Mouse (Mus musculus): ENCODE data around the gene Zfp335. TPM values are rescaled to one million over a fixed set of nuclear protein-coding genes. Genes with fewer than 3 reads are reported as not detected.

Gene Zfp335
- polyA plus RNA-seq, 1 experiment from 2014 or later = 8.8 TPM

DNA sequence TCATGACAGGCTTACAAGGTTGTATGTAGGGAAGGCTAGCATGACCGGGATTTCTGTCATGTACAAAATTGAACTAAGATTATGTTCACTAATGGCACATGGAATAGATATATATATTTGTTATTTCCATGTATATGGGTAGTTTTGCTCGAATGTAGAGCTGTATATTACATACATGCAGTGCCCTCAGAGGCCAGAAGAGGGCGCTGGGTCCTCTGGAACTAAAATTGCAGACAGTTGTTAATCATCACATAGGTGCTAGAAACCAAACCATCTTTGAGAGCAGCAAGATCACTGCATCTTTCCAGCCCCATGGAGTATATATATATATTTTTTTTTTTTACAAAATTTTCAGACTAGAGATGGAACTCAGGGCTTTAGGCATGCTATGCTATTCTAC, 65.8 kb downstream of the Zfp335 start:
- DNase-seq (ENCODE audit: low spot score) (no peak), ATAC-seq (ENCODE audit: low FRiP score) (no peak)
- Histone ChIP-seq H3K4me2 (replicated peaks; ENCODE audit: low read depth, low read length) (no peak overlapping the region), H3K27ac (ENCODE audit: low read depth, low read length) (no peak overlapping the region), H3K9me3 (ENCODE audit: control insufficient read depth, low read length) (no peaks in the 10 kb centered on the region), H3K4me3 (ENCODE audit: low read depth, low read length) (no peak overlapping the region), H3K27me3 (ENCODE audit: control insufficient read depth, insufficient read depth, low read length) (no peaks in the 10 kb centered on the region), H3K36me3 (ENCODE audit: control insufficient read depth, insufficient read depth, low read length) (no peaks in the 10 kb centered on the region), H3K4me1 (replicated peaks; ENCODE audit: control insufficient read depth, insufficient read depth, low read length) (no peaks in the 10 kb centered on the region), H3K9ac (ENCODE audit: low read depth, low read length) (no peak overlapping the region)
- WGBS = 54% methylated on average over 3 of the region's 3 CpGs

Other genes starting within 250 kb of the Zfp335 start
- gene Wfdc11, start 237.7 kb downstream of the Zfp335 start, polyA plus RNA-seq (2014; fragmentation: Nextera tagmentation; extraction: Ambion mirVana) = not detected in 2 replicates
- 0.24 TPM in 1 of 2 replicates, not detected in the other for gene Wfdc13, start 226.7 kb downstream of the Zfp335 start, polyA plus RNA-seq (2014; fragmentation: Nextera tagmentation; extraction: Ambion mirVana)
- not detected in 2 replicates for gene Spint4, start 213.3 kb downstream of the Zfp335 start, polyA plus RNA-seq (2014; fragmentation: Nextera tagmentation; extraction: Ambion mirVana)
- gene Spint5, start 196.5 kb downstream of the Zfp335 start, polyA plus RNA-seq (2014; fragmentation: Nextera tagmentation; extraction: Ambion mirVana) = not detected in 2 replicates
- 0.53 and 1.0 TPM in 2 replicates for gene Wfdc3, start 165.8 kb downstream of the Zfp335 start, polyA plus RNA-seq (2014; fragmentation: Nextera tagmentation; extraction: Ambion mirVana)
- gene Dnttip1, start 165.8 kb downstream of the Zfp335 start, polyA plus RNA-seq (2014; fragmentation: Nextera tagmentation; extraction: Ambion mirVana) = 79.4 and 81.5 TPM in 2 replicates
- 498 and 520 TPM in 2 replicates for gene Ube2c, start 141.9 kb downstream of the Zfp335 start, polyA plus RNA-seq (2014; fragmentation: Nextera tagmentation; extraction: Ambion mirVana)
- 4.8 and 7.1 TPM in 2 replicates for gene Tnnc2, start 131.8 kb downstream of the Zfp335 start, polyA plus RNA-seq (2014; fragmentation: Nextera tagmentation; extraction: Ambion mirVana)
- gene Snx21, start 125.9 kb downstream of the Zfp335 start, polyA plus RNA-seq (2014; fragmentation: Nextera tagmentation; extraction: Ambion mirVana) = 8.6 and 11.6 TPM in 2 replicates
- 11.9 and 12.8 TPM in 2 replicates for gene Acot8, start 106.9 kb downstream of the Zfp335 start, polyA plus RNA-seq (2014; fragmentation: Nextera tagmentation; extraction: Ambion mirVana)
- 13.3 and 13.7 TPM in 2 replicates for gene Zswim3, start 106.7 kb downstream of the Zfp335 start, polyA plus RNA-seq (2014; fragmentation: Nextera tagmentation; extraction: Ambion mirVana)
- gene Zswim1, start 89.1 kb downstream of the Zfp335 start, polyA plus RNA-seq (2014; fragmentation: Nextera tagmentation; extraction: Ambion mirVana) = 22.9 and 23.0 TPM in 2 replicates
- not detected in 2 replicates for gene Spata25, start 83.2 kb downstream of the Zfp335 start, polyA plus RNA-seq (2014; fragmentation: Nextera tagmentation; extraction: Ambion mirVana)
- 85.7 and 92.0 TPM in 2 replicates for gene Ctsa, start 78.9 kb downstream of the Zfp335 start, polyA plus RNA-seq (2014; fragmentation: Nextera tagmentation; extraction: Ambion mirVana)
- gene Neurl2, start 78.3 kb downstream of the Zfp335 start, polyA plus RNA-seq (2014; fragmentation: Nextera tagmentation; extraction: Ambion mirVana) = 3.0 and 4.4 TPM in 2 replicates
- gene Pltp, start 54.0 kb downstream of the Zfp335 start, polyA plus RNA-seq (2014; fragmentation: Nextera tagmentation; extraction: Ambion mirVana) = 62.2 and 67.6 TPM in 2 replicates
- gene Pcif1, start 32.5 kb downstream of the Zfp335 start, polyA plus RNA-seq (2014; fragmentation: Nextera tagmentation; extraction: Ambion mirVana) = 58.1 and 60.0 TPM in 2 replicates
- gene Mmp9, start 29.0 kb upstream of the Zfp335 start, polyA plus RNA-seq (2014; fragmentation: Nextera tagmentation; extraction: Ambion mirVana) = 1.3 TPM in 2 replicates
- gene Slc12a5, start 49.0 kb upstream of the Zfp335 start, polyA plus RNA-seq (2014; fragmentation: Nextera tagmentation; extraction: Ambion mirVana) = 7.4 and 7.5 TPM in 2 replicates
- 79.0 and 79.5 TPM in 2 replicates for gene Ncoa5, start 123.1 kb upstream of the Zfp335 start, polyA plus RNA-seq (2014; fragmentation: Nextera tagmentation; extraction: Ambion mirVana)
- 4.6 and 4.9 TPM in 2 replicates for gene Cd40, start 143.9 kb upstream of the Zfp335 start, polyA plus RNA-seq (2014; fragmentation: Nextera tagmentation; extraction: Ambion mirVana)
- gene 1700025C18Rik, start 179.0 kb upstream of the Zfp335 start, polyA plus RNA-seq (2014; fragmentation: Nextera tagmentation; extraction: Ambion mirVana) = not detected in 2 replicates